Mouse (Mus musculus) gastrocnemius, adult 18-20 months (tissue): ENCODE results near the gene Olfr1105. TPM values are rescaled to one million over a fixed set of nuclear protein-coding genes. Genes with fewer than 3 reads are reported as not detected.

Source experiments
- DNase-seq: peaks from one replicate; pipeline ENCODE4 v3.0.0; 2021; ENCODE audit warnings: low spot score
- long read RNA-seq, 2 experiments: library from polyadenylated mRNA; stranded (forward); transcript quantifications; one replicate each; pipeline ENCODE4 v2.0.0; 2021
- total RNA-seq, 2 experiments: library from RNA; stranded (reverse); gene quantifications; 2 replicates each; pipeline ENCODE4 v1.2.3; 2021

The Olfr1105 gene
- not detected for total RNA-seq
- long read RNA-seq, experiment 1, result 0 reads
- long read RNA-seq, experiment 2, result 0 reads

DNA sequence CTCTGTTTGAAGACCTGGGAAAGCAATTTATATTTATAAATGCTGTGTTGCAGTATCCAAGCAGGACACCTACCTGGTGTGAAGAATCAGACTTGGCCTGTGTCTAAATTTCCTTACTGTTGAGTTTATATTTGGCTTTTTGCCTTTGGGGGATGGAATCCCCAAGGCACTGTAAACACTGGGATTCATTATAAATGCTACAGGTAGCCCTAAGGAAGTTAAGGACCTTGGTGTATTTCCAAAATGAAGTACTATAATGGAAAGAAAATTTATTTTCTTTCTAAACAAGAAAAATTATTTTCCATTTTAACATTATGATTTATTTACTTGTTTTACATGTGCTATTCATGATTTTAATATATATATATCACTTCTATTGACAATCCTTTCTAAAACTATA, at the start of gene Olfr1105:
Gene Olfr1105, minus strand, starts transcription at position 101 of the 400 bp plus-strand sequence.
- DNase-seq, result no peak

- no peak for DNase-seq
Observed at GRCm38 (mm10) chr2:87075717-87076116, 39.4 kb upstream of the Olfr1105 start, which contains the start of gene Olfr1107. TSS of gene Olfr1107 (minus strand) at chr2:87075817.

- DNase-seq, result no peak
Observed at GRCm38 (mm10) chr2:87052173-87052572, 15.8 kb upstream of the Olfr1105 start, which contains the start of gene Olfr1106. TSS of gene Olfr1106 (minus strand) at chr2:87052273.

DNA sequence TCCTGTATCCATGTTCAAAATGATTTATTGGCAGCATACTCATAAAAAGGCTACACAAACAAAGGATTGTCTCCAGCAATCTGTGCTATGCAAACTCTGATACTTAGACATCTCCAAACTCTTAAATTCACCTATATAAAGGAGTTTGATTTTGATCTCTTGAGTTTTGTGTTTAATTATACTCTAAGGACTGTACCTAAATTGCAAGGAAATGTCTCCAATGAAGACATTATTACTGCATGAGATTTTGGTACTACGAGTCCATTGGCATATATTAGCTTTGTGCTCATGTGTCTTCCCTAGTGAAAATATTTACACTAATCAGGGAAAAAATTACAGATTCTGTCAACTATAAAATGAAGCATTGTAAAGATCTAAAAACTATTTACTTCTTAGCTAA, 9.4 kb downstream of the Olfr1105 start, which contains the start of gene Olfr1104:
Gene Olfr1104, minus strand, starts transcription at position 101 of the 400 bp plus-strand sequence.
- no peak for DNase-seq

- no peak for DNase-seq
Observed at GRCm38 (mm10) chr2:86998098-86998497, 38.2 kb downstream of the Olfr1105 start, which contains the start of gene Olfr1102. TSS of gene Olfr1102 (plus strand) at chr2:86998398.

DNA sequence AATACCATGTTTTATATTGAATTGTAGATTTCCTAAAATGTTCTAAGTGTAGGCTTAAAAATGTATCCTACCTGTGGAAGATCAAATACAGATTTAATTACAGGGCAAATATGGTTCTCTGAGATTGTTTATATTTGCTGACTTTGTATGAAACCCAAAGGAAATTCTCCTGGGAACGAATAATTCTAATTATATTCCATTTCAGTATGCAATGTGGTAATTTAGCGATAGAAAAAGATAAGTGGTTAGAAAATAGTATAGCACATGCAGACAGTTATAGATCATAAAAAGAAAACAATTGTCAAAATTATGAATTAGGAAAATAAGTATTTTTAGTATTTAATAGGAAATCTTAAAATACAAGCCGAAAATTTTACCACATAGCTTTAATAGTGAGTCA, 45.2 kb downstream of the Olfr1105 start, which contains the start of gene Olfr1101:
Gene Olfr1101, minus strand, starts transcription at position 101 of the 400 bp plus-strand sequence.
- DNase-seq, result no peak

Other genes with a start within 250 kb of the Olfr1105 start
- gene Olfr141, start 226.5 kb downstream of the Olfr1105 start, total RNA-seq, result not detected
- gene Olfr1094, start 211.9 kb downstream of the Olfr1105 start, total RNA-seq, result not detected
- gene Olfr1095, start 184.8 kb downstream of the Olfr1105 start, total RNA-seq, result not detected
- not detected for gene Gm13723, start 161.7 kb downstream of the Olfr1105 start, total RNA-seq
- gene Olfr1097, start 144.3 kb downstream of the Olfr1105 start, total RNA-seq, result not detected
- not detected for gene Olfr1098, start 112.0 kb downstream of the Olfr1105 start, total RNA-seq
- not detected for gene Olfr1099, start 75.8 kb downstream of the Olfr1105 start, total RNA-seq
- not detected for gene Olfr1100, start 56.6 kb downstream of the Olfr1105 start, total RNA-seq
- not detected for gene Olfr1101, start 45.3 kb downstream of the Olfr1105 start, total RNA-seq
- gene Olfr1102, start 38.1 kb downstream of the Olfr1105 start, total RNA-seq, result not detected
- not detected for gene Olfr1104, start 9.5 kb downstream of the Olfr1105 start, total RNA-seq
- not detected for gene Olfr1106, start 15.7 kb upstream of the Olfr1105 start, total RNA-seq
- not detected for gene Olfr1107, start 39.3 kb upstream of the Olfr1105 start, total RNA-seq
- not detected for gene Olfr1109, start 59.5 kb upstream of the Olfr1105 start, total RNA-seq
- gene Olfr259, start 78.0 kb upstream of the Olfr1105 start, total RNA-seq, result not detected
- gene Olfr1110, start 103.8 kb upstream of the Olfr1105 start, total RNA-seq, result not detected
- not detected for gene Olfr1111, start 116.1 kb upstream of the Olfr1105 start, total RNA-seq
- gene Olfr1112, start 151.3 kb upstream of the Olfr1105 start, total RNA-seq, result not detected
- not detected for gene Olfr1113, start 172.4 kb upstream of the Olfr1105 start, total RNA-seq
- gene Olfr1115, start 211.5 kb upstream of the Olfr1105 start, total RNA-seq, result not detected
- not detected for gene Olfr1116, start 231.0 kb upstream of the Olfr1105 start, total RNA-seq